In the genomic region with DNA sequence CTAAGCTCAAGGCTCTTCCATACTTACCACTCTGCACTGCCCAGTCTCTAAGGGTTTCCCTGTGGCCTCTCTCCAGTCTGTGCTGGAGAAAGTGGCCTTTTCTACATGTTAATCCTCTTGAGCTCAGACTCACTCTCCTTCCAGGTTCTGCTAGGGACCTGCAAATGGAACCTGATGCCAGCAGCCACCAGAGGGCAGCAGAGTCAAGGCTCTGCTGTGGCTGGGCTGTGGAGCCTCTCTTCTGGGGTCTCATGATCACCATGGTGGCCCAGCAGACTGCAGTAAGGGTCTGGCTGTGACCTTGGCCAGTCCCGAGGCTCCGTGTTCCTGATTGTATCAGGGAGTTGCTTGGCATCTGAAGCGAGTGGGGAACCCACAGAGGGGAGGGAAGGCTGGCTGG, we compare ENCODE assay signal across 9 mouse cellular contexts. TPM values are rescaled to one million over a fixed set of nuclear protein-coding genes. Genes with fewer than 3 reads are reported as not detected.
DNase-seq lines count a peak whose midpoint lies in the region; ATAC-seq and TF ChIP-seq lines count a peak whose summit lies in the region.
"Had no signal": no experiment of that assay in that cellular context is flagged by ENCODE, and none has a peak within 500 bp of the region (broad histone marks: within the 10 kb centered on the region; RNA-seq: fewer than 3 reads in every experiment).

No protein-coding gene starts in this region.

- TF ChIP-seq EP300 in liver, postnatal 0 days (IDR thresholded peaks at IDR 0.05; ENCODE audit: low read depth): no peak

- H3K4me1 ChIP-seq in lung, adult 2 months (ENCODE audit: control insufficient read depth, insufficient read depth, low read length): no peaks in the 10 kb centered on the region
- no peaks in the 10 kb centered on the region for H3K4me1 ChIP-seq in hindbrain, embryonic 14.5 days (replicated peaks; ENCODE audit: control insufficient read depth, insufficient read depth, low read length)
- no peaks in the 10 kb centered on the region for H3K4me1 ChIP-seq in liver, postnatal 0 days (ENCODE audit: insufficient read depth)
- H3K4me1 ChIP-seq: heart, embryonic 15.5 days had no signal

- no peak overlapping the region for H3K4me2 ChIP-seq in hindbrain, embryonic 14.5 days (replicated peaks)
- no peak overlapping the region for H3K4me2 ChIP-seq in liver, postnatal 0 days (ENCODE audit: low read depth, low read length)
- H3K4me2 ChIP-seq: heart, embryonic 15.5 days had no signal

- H3K4me3 ChIP-seq in lung, adult 2 months (replicated peaks; ENCODE audit: extremely low read depth, low read depth, low read length): no peak overlapping the region
- no peak overlapping the region for H3K4me3 ChIP-seq in hindbrain, embryonic 14.5 days (replicated peaks; ENCODE audit: low read length)
- no peak overlapping the region for H3K4me3 ChIP-seq in liver, postnatal 0 days (ENCODE audit: low read depth, low read length)
- H3K4me3 ChIP-seq: heart, embryonic 15.5 days had no signal

- no peaks in the 10 kb centered on the region for H3K9me3 ChIP-seq in hindbrain, embryonic 14.5 days (ENCODE audit: control insufficient read depth, low read length)
- no peaks in the 10 kb centered on the region for H3K9me3 ChIP-seq in liver, postnatal 0 days (ENCODE audit: low read length)
- H3K9me3 ChIP-seq: heart, embryonic 15.5 days had no signal

- no peak overlapping the region for H3K27ac ChIP-seq in hindbrain, embryonic 14.5 days
- H3K27ac ChIP-seq in liver, postnatal 0 days (ENCODE audit: low read depth): no peak overlapping the region
- H3K27ac ChIP-seq: heart, embryonic 15.5 days had no signal

- no peaks in the 10 kb centered on the region for H3K36me3 ChIP-seq in hindbrain, embryonic 14.5 days (replicated peaks; ENCODE audit: control insufficient read depth, insufficient read depth)
- H3K36me3 ChIP-seq in liver, postnatal 0 days (replicated peaks; ENCODE audit: insufficient read depth, low read length): no peaks in the 10 kb centered on the region
- H3K36me3 ChIP-seq: heart, embryonic 15.5 days had no signal

- H3K9ac ChIP-seq in hindbrain, embryonic 14.5 days: no peak overlapping the region
- H3K9ac ChIP-seq in liver, postnatal 0 days (replicated peaks): no peak overlapping the region
- H3K9ac ChIP-seq: heart, embryonic 15.5 days had no signal

- H3K27me3 ChIP-seq in hindbrain, embryonic 14.5 days (ENCODE audit: control insufficient read depth, insufficient read depth, low read length): no peaks in the 10 kb centered on the region
- H3K27me3 ChIP-seq in liver, postnatal 0 days (ENCODE audit: insufficient read depth, low read length): 0 out of 2 replicates have a peak, but pooled peaks cover 2% of the 10 kb centered on the region

- WGBS in lung, adult 2 months: 6% methylated on average over 3 of the region's 3 CpGs
- WGBS in hindbrain, embryonic 14.5 days: 3% methylated on average over 3 of the region's 3 CpGs
- WGBS in liver, postnatal 0 days (ENCODE audit: insufficient replicate concordance): 0% methylated on average over 3 of the region's 3 CpGs

- no peak for TF ChIP-seq POLR2A in lung, adult 2 months (IDR thresholded peaks at IDR 0.05; ENCODE audit: borderline replicate concordance, extremely low read depth, low read depth, low read length)

- DNase-seq in lung, adult 2 months: peak; percentile 29
- DNase-seq in lung, adult 18-20 months: no peak
- DNase-seq in adrenal gland, postnatal 25 days: peak; percentile 43
- peak; percentile 79 for DNase-seq in embryo, embryonic 9.5 days (ENCODE audit: extremely low spot score)
- DNase-seq in hindbrain, embryonic 14.5 days (ENCODE audit: low spot score): peak; percentile 90
- DNase-seq in liver, postnatal 0 days: peak; percentile 63
- peak; percentile 57 to 62 for DNase-seq in right cerebral cortex, adult 2 months (ENCODE audit: low spot score in 2 of 2)

- peak; percentile 86 for TF ChIP-seq CTCF in lung, adult 2 months (IDR thresholded peaks at IDR 0.05; ENCODE audit: insufficient read depth, low read length)
- peak; percentile 90 for TF ChIP-seq CTCF in liver, postnatal 0 days (IDR thresholded peaks at IDR 0.05; ENCODE audit: low read depth)

- ATAC-seq in hindbrain, embryonic 14.5 days (ENCODE audit: low FRiP score): peak; percentile 68
- no peak for ATAC-seq in liver, postnatal 0 days

RNA-seq across cellular contexts. Expression of a gene that starts 39.3 kb away (rescaled TPM):
- polyA plus RNA-seq in lung, adult 2 months (2012; rRNA removed): 0.06 and 0.18 TPM in 2 replicates
- total RNA-seq in adrenal gland, postnatal 25 days (2021): not detected in 2 replicates
- 0.24 and 0.61 TPM in 2 replicates for polyA plus RNA-seq in hindbrain, embryonic 14.5 days (2014; fragmentation: Nextera tagmentation; extraction: Ambion mirVana)
- polyA plus RNA-seq in liver, postnatal 0 days (2015; fragmentation: Nextera tagmentation; extraction: Ambion mirVana): not detected in 2 replicates
- polyA plus RNA-seq: heart, embryonic 15.5 days; stomach, embryonic 14.5 days had no signal

Comparison
In these comparisons a context has a peak if more than half of its experiments do, and no peak if none do; other contexts are left out.
1. DNase-seq: peak in lung, adult 2 months (single experiment), adrenal gland, postnatal 25 days (single experiment), embryo, embryonic 9.5 days (single experiment), hindbrain, embryonic 14.5 days (single experiment), liver, postnatal 0 days (single experiment) and right cerebral cortex, adult 2 months (2 of 2); none in lung, adult 18-20 months (0 of 2).